Mouse (Mus musculus) common myeloid progenitor, adult 5-6 weeks (primary cell): ENCODE results near the gene Dppa4. TPM values are rescaled to one million over a fixed set of nuclear protein-coding genes. Genes with fewer than 3 reads are reported as not detected.
A peak's percentile ranks its signal among the peaks of the same experiment; 100 is the strongest.

Source experiments
- ATAC-seq: replicated peaks from 2 replicates; pipeline ENCODE4 v1.8.0; 2016; ENCODE audit warnings: low read depth, mild to moderate bottlenecking, moderate TSS enrichment, inconsistent platforms; ENCODE audit not compliant: poor library complexity, severe bottlenecking
- total RNA-seq: library from RNA; stranded (forward); fragments of 200-1000, 187-1606 nt; gene quantifications from 2 replicates; pipeline ENCODE4 v1.2.3, GENCODE M21; 2017

Gene Dppa4
- total RNA-seq, 1 experiment from 2014 or later, result not detected

DNA sequence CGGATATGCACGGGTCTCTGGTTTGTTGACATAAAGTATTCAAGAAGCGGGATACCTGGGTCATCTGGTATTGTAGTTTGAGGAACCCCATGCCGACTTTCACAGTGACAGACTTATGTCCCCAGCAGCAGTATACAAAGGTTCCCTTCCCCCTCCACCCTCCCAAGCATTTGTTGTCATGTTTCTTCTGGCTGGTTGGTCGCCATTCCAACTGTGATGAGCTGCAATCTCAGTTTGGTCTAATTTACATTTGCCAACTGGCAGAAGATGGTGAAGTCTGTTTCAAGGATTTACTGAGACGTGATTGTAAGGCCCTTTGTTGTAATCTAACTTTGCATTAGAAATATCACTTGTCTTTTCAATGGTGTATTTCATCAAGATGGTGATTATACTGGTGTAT lies 39.6 kb downstream of the Dppa4 start:
- ATAC-seq, result no peak

DNA sequence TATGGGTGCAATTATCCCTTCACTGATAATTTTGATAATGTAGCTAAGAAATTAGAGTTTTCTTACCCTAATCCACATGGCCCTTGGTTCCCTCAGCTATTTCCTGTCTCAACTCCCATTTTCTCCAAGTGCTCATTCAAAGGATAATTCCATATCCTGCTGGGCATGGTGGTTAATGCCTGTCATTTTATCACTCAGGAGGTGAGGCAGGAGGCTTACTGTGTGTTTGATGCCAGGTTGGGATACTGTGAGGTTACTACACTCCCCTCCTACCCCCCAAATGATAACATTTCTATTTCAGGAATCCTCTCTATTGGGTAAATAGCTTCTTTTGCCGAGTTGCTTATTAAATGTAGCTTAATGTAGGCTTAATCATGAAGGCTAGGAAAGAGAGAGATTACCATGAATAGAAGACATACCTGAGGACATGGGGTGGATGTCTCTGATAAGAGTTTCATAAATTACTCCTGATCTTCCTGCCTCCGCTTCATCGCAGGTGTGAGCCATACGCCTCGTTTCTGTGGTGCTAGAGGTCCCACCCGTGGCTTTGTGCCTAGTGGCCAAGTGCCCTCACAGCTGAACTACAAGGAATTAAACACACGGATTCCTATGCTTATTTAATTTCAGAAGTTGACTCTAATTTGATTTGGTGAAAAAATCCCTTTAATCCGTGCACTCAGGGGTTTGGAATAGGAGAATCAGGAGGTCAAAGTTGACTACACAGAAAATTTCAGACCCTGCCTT lies 40.2 kb downstream of the Dppa4 start:
- ATAC-seq, result no peak

DNA sequence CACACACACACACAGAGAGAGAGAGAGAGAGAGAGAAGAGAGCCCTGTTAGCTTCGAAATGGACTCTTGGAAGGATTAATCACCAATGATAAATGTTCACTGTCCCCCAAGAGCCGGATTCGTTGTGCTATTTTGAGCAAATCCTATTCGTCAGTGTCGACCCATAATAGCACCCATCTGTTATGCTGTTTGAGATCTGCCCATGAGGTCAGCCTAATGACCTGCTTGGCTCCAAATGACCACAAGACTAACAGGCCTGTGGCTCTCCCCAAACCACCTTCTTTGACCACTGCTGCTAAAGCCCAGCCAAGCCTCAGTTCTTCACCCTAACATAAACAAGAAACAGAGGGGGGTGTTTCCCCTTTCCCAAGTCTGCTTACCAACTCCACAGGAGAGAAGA lies 43.4 kb downstream of the Dppa4 start:
- no peak for ATAC-seq

DNA sequence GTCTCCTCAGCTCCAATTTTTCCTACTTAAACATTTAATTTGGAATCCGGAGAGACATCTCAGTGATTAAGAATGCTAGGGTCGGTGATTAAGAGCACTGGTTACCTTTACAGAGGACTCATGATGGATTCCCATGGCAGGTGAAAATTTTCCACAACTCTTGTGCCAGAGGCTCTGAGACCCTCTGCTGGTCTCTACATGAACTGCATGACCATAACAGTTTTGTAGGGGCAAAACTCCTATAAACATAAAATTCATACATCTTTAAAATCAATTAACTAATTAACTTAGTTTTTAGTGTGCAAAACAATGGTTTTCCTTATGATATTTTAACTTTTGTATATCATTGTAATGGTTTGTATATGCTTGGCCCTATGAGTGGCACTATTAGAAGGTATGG lies 44.9 kb downstream of the Dppa4 start:
- ATAC-seq, result 0 out of 2 replicates have a peak, but pooled peaks have one; percentile 47

DNA sequence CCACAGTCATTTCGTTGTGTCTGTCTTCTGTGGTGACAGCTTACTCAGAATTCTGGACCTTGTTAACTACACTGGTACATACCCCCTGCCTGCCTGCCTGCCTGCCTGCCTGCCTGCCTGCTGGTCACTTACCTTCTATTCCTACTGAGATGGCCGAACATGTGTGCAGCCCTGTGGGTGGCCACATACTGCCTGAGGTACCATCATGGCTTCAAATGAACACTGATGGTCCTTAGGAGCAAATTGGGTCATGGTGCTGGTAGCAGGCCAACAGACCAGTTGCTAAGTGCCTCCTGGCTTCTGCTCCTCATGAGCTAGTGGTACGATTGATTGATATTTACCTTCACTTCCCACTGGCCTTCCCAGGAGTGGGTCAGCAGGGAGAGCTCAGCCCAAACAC lies 48.3 kb downstream of the Dppa4 start:
- no peak for ATAC-seq

DNA sequence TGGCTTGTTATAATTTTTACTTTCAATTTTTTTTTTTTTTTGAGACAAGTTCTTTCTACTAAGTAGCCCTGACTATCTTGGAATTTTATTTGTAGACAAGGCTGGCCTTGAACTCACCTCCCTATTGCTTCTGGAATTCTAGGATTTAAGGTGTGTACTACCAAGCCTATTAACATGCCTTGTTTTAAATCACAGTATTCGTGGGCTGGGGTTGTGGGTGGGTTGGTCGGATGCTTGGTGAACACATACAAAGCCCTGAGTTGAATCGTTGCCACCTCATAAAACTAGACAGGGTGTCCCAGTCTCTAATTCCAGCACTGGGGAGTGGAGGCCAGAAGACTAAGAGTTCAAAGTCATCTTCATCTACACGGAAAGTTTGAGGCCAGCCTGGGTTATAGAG lies 51.8 kb downstream of the Dppa4 start:
- ATAC-seq, result no peak

Other genes with a start within 250 kb of the Dppa4 start
- not detected in 2 replicates for gene Dppa2, start 20.2 kb downstream of the Dppa4 start, total RNA-seq
- gene Gm5485, start 128.7 kb downstream of the Dppa4 start, total RNA-seq, result not detected in 2 replicates
- not detected in 2 replicates for gene Morc1, start 147.5 kb downstream of the Dppa4 start, total RNA-seq